Mouse (Mus musculus) stomach, postnatal 0 days (tissue): ENCODE results near the gene Pigp. TPM values are rescaled to one million over a fixed set of nuclear protein-coding genes. Genes with fewer than 3 reads are reported as not detected.
"Not testable (repeated sequence)": the region's sequence is repeated elsewhere in the genome, so short reads cannot be mapped to it uniquely, and the experiment has no call there.

Source experiments
- ATAC-seq: fragments of 200-750 bp; cut with Nextera tagmentation; 2 replicates; pipeline ENCODE4 v1.8.0; 2017; ENCODE audit not compliant: low FRiP score, low TSS enrichment
- DNase-seq: peaks from one replicate; pipeline ENCODE4 v3.0.0-alpha.2; 2016; ENCODE audit warnings: low spot score
- H3K27ac ChIP-seq: fragments of 300-500 bp; sonication (generic); replicated peaks from 2 replicates; pipeline ENCODE4 v1.5.1; 2014; ENCODE audit warnings: mild to moderate bottlenecking, control low read depth
- H3K27me3 ChIP-seq: fragments of 300-500 bp; sonication (generic); 2 replicates; pipeline ENCODE4 v1.6.1; 2014; ENCODE audit warnings: low read length; ENCODE audit not compliant: control insufficient read depth, insufficient read depth
- H3K36me3 ChIP-seq: fragments of 300-500 bp; sonication (generic); 2 replicates; pipeline ENCODE4 v1.6.1; 2014; ENCODE audit warnings: low read length, mixed read lengths; ENCODE audit not compliant: control insufficient read depth, insufficient read depth
- H3K4me1 ChIP-seq: fragments of 300-500 bp; sonication (generic); replicated peaks from 2 replicates; pipeline ENCODE4 v1.6.1; 2014; ENCODE audit warnings: antibody characterized with exemption; ENCODE audit not compliant: control insufficient read depth, insufficient read depth
- H3K4me2 ChIP-seq: fragments of 300-500 bp; sonication (generic); replicated peaks from 2 replicates; pipeline ENCODE4 v1.6.1; 2014; ENCODE audit warnings: low read depth, mild to moderate bottlenecking, control low read depth, moderate library complexity
- H3K4me3 ChIP-seq: fragments of 300-500 bp; sonication (generic); 2 replicates; pipeline ENCODE4 v1.5.1; 2014; ENCODE audit warnings: low read depth, low read length, control low read depth
- H3K9ac ChIP-seq: fragments of 300-500 bp; sonication (generic); 2 replicates; pipeline ENCODE4 v1.6.1; 2014; ENCODE audit warnings: mild to moderate bottlenecking, low read length, control low read depth, mixed read lengths
- H3K9me3 ChIP-seq: fragments of 300-500 bp; sonication (generic); 2 replicates; pipeline ENCODE4 v1.6.1; 2016; ENCODE audit warnings: low read length; ENCODE audit not compliant: control insufficient read depth
- CTCF ChIP-seq: IDR thresholded peaks from 2 replicates; pipeline ENCODE4 v1.5.1; 2016; ENCODE audit warnings: antibody characterized with exemption, low read depth, mild to moderate bottlenecking, moderate library complexity
- EP300 ChIP-seq: optimal IDR thresholded peaks from 2 replicates; pipeline ENCODE3; 2016; ENCODE audit warnings: antibody characterized with exemption
- WGBS: fragments of 180-500 bp; shearing (Covaris S2); extraction: QIAGEN DNeasy Blood & Tissue Kit; methylation state at CpG from one replicate; pipeline ENCODE4 v1.1.7; 2014; 5-methylcytosine and 5-hydroxymethylcytosine counted together
- polyA plus RNA-seq: library from polyadenylated mRNA; unstranded; fragments of >200 nt; fragmentation: Nextera tagmentation; extraction: Ambion mirVana; gene quantifications from 2 replicates; pipeline ENCODE4 v1.2.1, GENCODE M21; 2015

The Pigp gene
- polyA plus RNA-seq, 1 experiment from 2014 or later, result 157 TPM

GRCm38 (mm10) chr16:94347080-94347731 is 24.4 kb downstream of the Pigp start:
- Histone ChIP-seq H3K4me2 (no peak overlapping the region), H3K4me1 (no peaks in the 10 kb centered on the region), H3K36me3 (no peaks in the 10 kb centered on the region), H3K4me3 (no peak overlapping the region), H3K9me3 (no peaks in the 10 kb centered on the region), H3K27me3 (no peaks in the 10 kb centered on the region), H3K9ac (no peak overlapping the region), H3K27ac (no peak overlapping the region)
- 68% methylated on average over 7 of the region's 7 CpGs for WGBS
- TF ChIP-seq CTCF (no peak), EP300 (no peak)
- DNase-seq (no peak), ATAC-seq (no peak)

DNA sequence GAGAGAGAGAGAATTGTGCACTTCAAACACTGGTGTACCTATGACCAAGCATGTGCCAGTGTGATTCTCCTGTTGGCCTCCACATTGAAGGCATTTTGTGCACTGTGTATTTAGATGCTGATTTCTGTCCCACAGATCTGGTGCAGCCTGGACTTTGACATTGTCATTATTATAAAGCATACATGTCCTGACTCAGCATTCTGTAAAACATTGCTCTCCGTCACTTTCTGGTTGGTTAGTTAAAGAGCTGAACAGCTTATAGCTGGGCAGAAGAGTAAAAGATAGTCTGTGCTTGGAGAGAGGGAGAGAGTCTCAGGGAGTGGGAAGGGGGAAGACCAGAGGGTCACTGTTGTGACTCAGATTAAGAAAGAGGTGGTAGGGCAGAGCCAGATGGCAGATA is 25.9 kb downstream of the Pigp start:
- H3K9ac ChIP-seq, result no peak overlapping the region
- WGBS, result 88% methylated on average over 1 of the region's 1 CpGs
- H3K4me2 ChIP-seq, result no peak overlapping the region
- H3K36me3 ChIP-seq, result no peaks in the 10 kb centered on the region
- DNase-seq (no peak), ATAC-seq (no peak)
- H3K4me3 ChIP-seq, result no peak overlapping the region
- H3K27ac ChIP-seq, result no peak overlapping the region
- no peaks in the 10 kb centered on the region for H3K27me3 ChIP-seq
- H3K4me1 ChIP-seq, result no peaks in the 10 kb centered on the region
- TF ChIP-seq EP300 (no peak), CTCF (no peak)
- H3K9me3 ChIP-seq, result no peaks in the 10 kb centered on the region

DNA sequence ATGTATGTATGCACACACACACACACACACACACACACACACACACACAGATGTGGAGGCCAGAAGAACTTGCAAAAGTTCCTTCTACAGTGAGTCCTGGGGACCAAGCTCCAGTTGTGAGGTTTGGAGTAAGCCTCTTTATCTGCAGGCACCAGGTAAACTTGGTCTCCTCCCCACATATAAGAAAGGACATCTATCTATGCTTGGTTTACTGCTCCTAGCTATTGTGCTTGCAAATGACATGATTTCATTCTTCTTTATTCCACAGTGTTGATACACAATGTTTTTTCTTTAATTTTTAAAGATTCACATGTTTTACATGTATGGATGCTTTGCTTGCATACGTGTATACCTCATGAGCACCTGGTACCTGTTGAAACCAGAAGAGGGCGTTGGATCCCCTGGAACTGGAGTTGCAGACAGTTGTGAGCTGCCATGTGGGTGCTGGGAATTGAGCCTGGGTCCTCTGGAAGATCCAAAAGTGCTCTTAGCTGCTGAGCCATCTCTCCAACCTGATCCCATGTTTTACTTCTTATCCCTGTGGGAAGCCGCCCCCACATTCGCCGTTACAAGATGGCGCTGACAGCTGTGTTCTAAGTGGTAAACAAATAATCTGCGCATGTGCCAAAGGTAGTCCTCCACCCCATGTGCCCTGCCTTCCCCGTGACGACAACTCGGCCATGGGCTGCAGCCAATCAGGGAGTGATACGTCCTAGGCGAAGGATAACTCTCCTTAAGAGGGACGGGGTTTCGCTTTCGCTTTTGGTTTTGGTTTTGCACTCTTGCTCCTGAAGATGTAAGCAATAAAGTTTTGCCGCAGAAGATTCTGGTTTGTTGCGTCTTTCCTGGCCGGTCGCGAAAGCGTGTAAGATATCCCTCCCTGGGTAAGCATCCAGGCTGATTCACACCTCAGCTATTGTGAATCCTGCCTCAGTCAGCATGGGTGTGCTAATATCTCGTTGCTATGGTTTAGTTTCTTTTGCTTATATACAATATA is 32.2 kb downstream of the Pigp start:
- not testable (repeated sequence) for ATAC-seq, H3K9ac ChIP-seq, H3K9me3 ChIP-seq, H3K27me3 ChIP-seq, H3K27ac ChIP-seq, H3K36me3 ChIP-seq, H3K4me2 ChIP-seq, H3K4me3 ChIP-seq, DNase-seq, H3K4me1 ChIP-seq
- 90% methylated on average over 17 of the region's 22 CpGs for WGBS

DNA sequence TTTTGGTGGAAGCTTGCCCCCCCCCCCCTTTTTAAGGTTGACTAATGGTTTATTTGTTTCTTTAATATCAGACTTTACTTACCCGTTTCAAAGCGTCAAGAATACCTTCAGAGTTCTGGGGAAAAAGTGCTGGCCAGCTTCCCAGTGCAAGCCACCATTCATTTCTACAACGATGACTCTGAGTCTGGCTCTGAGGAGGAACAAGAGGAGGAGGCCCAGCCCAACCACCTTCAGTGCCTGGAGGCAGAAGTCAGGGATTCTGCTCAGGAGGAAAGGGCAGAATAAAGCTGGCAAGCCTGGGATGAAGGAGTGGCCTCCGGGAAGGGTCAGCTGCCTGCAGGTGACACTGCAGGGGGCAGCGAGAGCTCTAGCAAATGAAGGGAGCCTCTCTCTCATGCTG is 36.0 kb downstream of the Pigp start:
- Histone ChIP-seq H3K4me3 (no peak overlapping the region), H3K4me2 (no peak overlapping the region), H3K9me3 (no peaks in the 10 kb centered on the region), H3K27ac (no peak overlapping the region), H3K9ac (no peak overlapping the region), H3K36me3 (no peaks in the 10 kb centered on the region), H3K4me1 (no peaks in the 10 kb centered on the region), H3K27me3 (no peaks in the 10 kb centered on the region)
- DNase-seq, result no peak
- no peak for ATAC-seq
- TF ChIP-seq EP300, result no peak
- no peak for TF ChIP-seq CTCF
- WGBS, result 25% methylated on average over 5 of the region's 5 CpGs

GRCm38 (mm10) chr16:94331886-94332252 is 39.8 kb downstream of the Pigp start:
- peak; percentile 83 for DNase-seq
- Histone ChIP-seq H3K4me1 (no peaks in the 10 kb centered on the region), H3K9ac (no peak overlapping the region), H3K27me3 (no peaks in the 10 kb centered on the region), H3K4me2 (no peak overlapping the region), H3K4me3 (no peak overlapping the region), H3K9me3 (no peaks in the 10 kb centered on the region), H3K36me3 (no peaks in the 10 kb centered on the region), H3K27ac (no peak overlapping the region)
- TF ChIP-seq EP300, result no peak
- TF ChIP-seq CTCF, result peak; percentile 88
- ATAC-seq, result peak; percentile 53; the same call in 1 of the 2 replicates
- 70% methylated on average over 5 of the region's 5 CpGs for WGBS

GRCm38 (mm10) chr16:94331233-94331885 is 40.3 kb downstream of the Pigp start:
- TF ChIP-seq EP300 (no peak), CTCF (no peak)
- Histone ChIP-seq H3K9ac (no peak overlapping the region), H3K27ac (no peak overlapping the region), H3K27me3 (no peaks in the 10 kb centered on the region), H3K36me3 (no peaks in the 10 kb centered on the region), H3K9me3 (no peaks in the 10 kb centered on the region), H3K4me1 (no peaks in the 10 kb centered on the region), H3K4me2 (no peak overlapping the region), H3K4me3 (no peak overlapping the region)
- WGBS, result 81% methylated on average over 9 of the region's 9 CpGs
- ATAC-seq (no peak), DNase-seq (no peak)
